Mouse (Mus musculus) kidney, embryonic 14.5 days (tissue): ENCODE data around the gene Plxdc2. TPM values are rescaled to one million over a fixed set of nuclear protein-coding genes. Genes with fewer than 3 reads are reported as not detected.

Experiments
- ATAC-seq: fragments of 200-750 bp; cut with Nextera tagmentation; 2 replicates; pipeline ENCODE4 v1.8.0; 2017; ENCODE audit warnings: moderate number of reproducible peaks, mild to moderate bottlenecking, moderate TSS enrichment, moderate library complexity; ENCODE audit not compliant: low FRiP score, low TSS enrichment
- H3K27ac ChIP-seq: fragments of 300-500 bp; sonication (generic); 2 replicates; pipeline ENCODE4 v1.5.1; 2014; ENCODE audit warnings: low read depth, mild to moderate bottlenecking, low read length, moderate library complexity, mixed read lengths
- H3K27me3 ChIP-seq: fragments of 300-500 bp; sonication (generic); 2 replicates; pipeline ENCODE4 v1.6.1; 2014; ENCODE audit warnings: mild to moderate bottlenecking, low read length; ENCODE audit not compliant: control insufficient read depth, insufficient read depth
- H3K36me3 ChIP-seq: fragments of 300-500 bp; sonication (generic); 2 replicates; pipeline ENCODE4 v1.6.1; 2014; ENCODE audit warnings: low read length, mixed read lengths; ENCODE audit not compliant: control insufficient read depth, insufficient read depth
- H3K4me1 ChIP-seq: fragments of 300-500 bp; sonication (generic); 2 replicates; pipeline ENCODE4 v1.6.1; 2014; ENCODE audit warnings: low read length, mixed read lengths; ENCODE audit not compliant: control insufficient read depth, insufficient read depth
- H3K4me2 ChIP-seq: fragments of 300-500 bp; sonication (generic); replicated peaks from 2 replicates; pipeline ENCODE4 v1.6.1; 2014; ENCODE audit warnings: low read depth, mild to moderate bottlenecking, low read length
- H3K4me3 ChIP-seq: fragments of 300-500 bp; sonication (generic); 2 replicates; pipeline ENCODE4 v1.5.1; 2014; ENCODE audit warnings: mild to moderate bottlenecking, low read length
- H3K9ac ChIP-seq: fragments of 300-500 bp; sonication (generic); 2 replicates; pipeline ENCODE4 v1.6.1; 2014; ENCODE audit warnings: low read depth, mild to moderate bottlenecking, low read length, moderate library complexity
- H3K9me3 ChIP-seq: fragments of 300-500 bp; sonication (generic); 2 replicates; pipeline ENCODE4 v1.6.1; 2016; ENCODE audit warnings: low read length; ENCODE audit not compliant: control insufficient read depth
- WGBS: fragments of 180-500 bp; shearing (Covaris S2); extraction: QIAGEN DNeasy Blood & Tissue Kit; methylation state at CpG from one replicate; pipeline ENCODE4 v1.1.7; 2014; 5-methylcytosine and 5-hydroxymethylcytosine counted together
- polyA plus RNA-seq: library from polyadenylated mRNA; unstranded; fragments of >200 nt; fragmentation: Nextera tagmentation; extraction: Ambion mirVana; gene quantifications from 2 replicates; pipeline ENCODE4 v1.2.1, GENCODE M21; 2014

Plxdc2 gene
- polyA plus RNA-seq, 1 experiment from 2014 or later = 40.6 TPM

GRCm38 (mm10) chr2:16651713-16652112, 295.6 kb downstream of the Plxdc2 start:
- Histone ChIP-seq H3K9ac (no peak overlapping the region), H3K27ac (no peak overlapping the region), H3K4me2 (no peak overlapping the region), H3K9me3 (no peaks in the 10 kb centered on the region), H3K27me3 (no peaks in the 10 kb centered on the region), H3K4me3 (no peak overlapping the region), H3K36me3 (no peaks in the 10 kb centered on the region), H3K4me1 (no peaks in the 10 kb centered on the region)
- no peak for ATAC-seq
- 88% methylated on average over 2 of the region's 2 CpGs for WGBS

GRCm38 (mm10) chr2:16664516-16664915, 308.4 kb downstream of the Plxdc2 start:
- H3K9ac ChIP-seq = no peak overlapping the region
- H3K9me3 ChIP-seq = no peaks in the 10 kb centered on the region
- 19% methylated on average over 1 of the region's 1 CpGs for WGBS
- peak; percentile 86 for ATAC-seq
- no peaks in the 10 kb centered on the region for H3K36me3 ChIP-seq
- H3K27ac ChIP-seq = no peak overlapping the region
- H3K27me3 ChIP-seq = no peaks in the 10 kb centered on the region
- no peak overlapping the region for H3K4me2 ChIP-seq
- H3K4me3 ChIP-seq = no peak overlapping the region
- H3K4me1 ChIP-seq = no peaks in the 10 kb centered on the region

- Histone ChIP-seq H3K27me3 (no peaks in the 10 kb centered on the region), H3K9ac (no peak overlapping the region), H3K4me1 (no peaks in the 10 kb centered on the region), H3K9me3 (no peaks in the 10 kb centered on the region), H3K4me2 (no peak overlapping the region), H3K36me3 (no peaks in the 10 kb centered on the region), H3K4me3 (no peak overlapping the region), H3K27ac (no peak overlapping the region)
- no peak for ATAC-seq
- 96% methylated on average over 1 of the region's 1 CpGs for WGBS
These were observed 312.3 kb downstream of the Plxdc2 start for GRCm38 (mm10) chr2:16668391-16668790.

- no peaks in the 10 kb centered on the region for H3K27me3 ChIP-seq
- no peak for ATAC-seq
- no peak overlapping the region for H3K4me3 ChIP-seq
- no peak overlapping the region for H3K4me2 ChIP-seq
- no peaks in the 10 kb centered on the region for H3K36me3 ChIP-seq
- H3K4me1 ChIP-seq = no peaks in the 10 kb centered on the region
- WGBS = 96% methylated on average over 3 of the region's 3 CpGs
- no peak overlapping the region for H3K9ac ChIP-seq
- H3K9me3 ChIP-seq = no peaks in the 10 kb centered on the region
- H3K27ac ChIP-seq = no peak overlapping the region
These were observed 326.8 kb downstream of the Plxdc2 start for GRCm38 (mm10) chr2:16682905-16683304.

GRCm38 (mm10) chr2:16683739-16684138, 327.6 kb downstream of the Plxdc2 start:
- no peak overlapping the region for H3K27ac ChIP-seq
- no peak for ATAC-seq
- H3K9ac ChIP-seq = no peak overlapping the region
- 89% methylated on average over 3 of the region's 3 CpGs for WGBS
- H3K4me1 ChIP-seq = no peaks in the 10 kb centered on the region
- no peaks in the 10 kb centered on the region for H3K9me3 ChIP-seq
- H3K4me2 ChIP-seq = no peak overlapping the region
- no peaks in the 10 kb centered on the region for H3K27me3 ChIP-seq
- H3K36me3 ChIP-seq = no peaks in the 10 kb centered on the region
- H3K4me3 ChIP-seq = no peak overlapping the region

- ATAC-seq = no peak
- no peaks in the 10 kb centered on the region for H3K9me3 ChIP-seq
- H3K4me1 ChIP-seq = no peaks in the 10 kb centered on the region
- H3K27me3 ChIP-seq = no peaks in the 10 kb centered on the region
- WGBS = 78% methylated on average over 1 of the region's 1 CpGs
- H3K4me2 ChIP-seq = no peak overlapping the region
- H3K36me3 ChIP-seq = no peaks in the 10 kb centered on the region
- no peak overlapping the region for H3K4me3 ChIP-seq
- no peak overlapping the region for H3K27ac ChIP-seq
- H3K9ac ChIP-seq = no peak overlapping the region
These were observed 328.4 kb downstream of the Plxdc2 start for GRCm38 (mm10) chr2:16684529-16684928.

GRCm38 (mm10) chr2:16696390-16696789, 340.3 kb downstream of the Plxdc2 start:
- no peak for ATAC-seq
- no peaks in the 10 kb centered on the region for H3K36me3 ChIP-seq
- H3K4me3 ChIP-seq = no peak overlapping the region
- H3K4me1 ChIP-seq = no peaks in the 10 kb centered on the region
- no peak overlapping the region for H3K4me2 ChIP-seq
- no peak overlapping the region for H3K9ac ChIP-seq
- 81% methylated on average over 2 of the region's 2 CpGs for WGBS
- no peak overlapping the region for H3K27ac ChIP-seq
- H3K9me3 ChIP-seq = no peaks in the 10 kb centered on the region
- H3K27me3 ChIP-seq = no peaks in the 10 kb centered on the region

- Histone ChIP-seq H3K27ac (no peak overlapping the region), H3K4me1 (no peaks in the 10 kb centered on the region), H3K9ac (no peak overlapping the region), H3K36me3 (no peaks in the 10 kb centered on the region), H3K4me3 (no peak overlapping the region), H3K27me3 (no peaks in the 10 kb centered on the region), H3K9me3 (no peaks in the 10 kb centered on the region), H3K4me2 (no peak overlapping the region)
- WGBS = 64% methylated on average over 5 of the region's 5 CpGs
- no peak for ATAC-seq
These were observed 341.1 kb downstream of the Plxdc2 start for GRCm38 (mm10) chr2:16697181-16697580.

- no peak for ATAC-seq
- Histone ChIP-seq H3K4me2 (no peak overlapping the region), H3K9ac (no peak overlapping the region), H3K27me3 (no peaks in the 10 kb centered on the region), H3K27ac (no peak overlapping the region), H3K36me3 (no peaks in the 10 kb centered on the region), H3K9me3 (no peaks in the 10 kb centered on the region), H3K4me1 (no peaks in the 10 kb centered on the region), H3K4me3 (no peak overlapping the region)
- WGBS = 91% methylated on average over 2 of the region's 2 CpGs
These were observed 350.1 kb downstream of the Plxdc2 start for GRCm38 (mm10) chr2:16706227-16706626.

GRCm38 (mm10) chr2:16709885-16710284, 353.8 kb downstream of the Plxdc2 start:
- Histone ChIP-seq H3K4me1 (no peaks in the 10 kb centered on the region), H3K4me2 (no peak overlapping the region), H3K9ac (no peak overlapping the region), H3K4me3 (no peak overlapping the region), H3K36me3 (no peaks in the 10 kb centered on the region), H3K27me3 (no peaks in the 10 kb centered on the region), H3K9me3 (no peaks in the 10 kb centered on the region), H3K27ac (no peak overlapping the region)
- 34% methylated on average over 6 of the region's 6 CpGs for WGBS
- ATAC-seq = no peak
